Mouse (Mus musculus): Measurements from ENCODE around the gene Lipa. TPM values are rescaled to one million over a fixed set of nuclear protein-coding genes. Genes with fewer than 3 reads are reported as not detected.

Lipa gene
- polyA plus RNA-seq, 1 experiment from 2014 or later, result 26.7 TPM

- Histone ChIP-seq H3K36me3 (ENCODE audit: control insufficient read depth, insufficient read depth, low read length) (no peaks in the 10 kb centered on the region), H3K4me1 (ENCODE audit: control insufficient read depth, insufficient read depth, low read length) (no peaks in the 10 kb centered on the region), H3K9me3 (ENCODE audit: control insufficient read depth, low read length) (no peaks in the 10 kb centered on the region), H3K4me2 (replicated peaks; ENCODE audit: low read depth, low read length) (no peak overlapping the region), H3K9ac (ENCODE audit: low read depth, low read length) (no peak overlapping the region), H3K27me3 (ENCODE audit: control insufficient read depth, insufficient read depth, low read length) (no peaks in the 10 kb centered on the region), H3K4me3 (ENCODE audit: low read length) (no peak overlapping the region), H3K27ac (ENCODE audit: low read depth, low read length) (no peak overlapping the region)
- no peak for ATAC-seq (ENCODE audit: low FRiP score, low TSS enrichment)
- WGBS, result 88% methylated on average over 4 of the region's 4 CpGs
Measured at GRCm38 (mm10) chr19:34532061-34532751, 4.9 kb upstream of the Lipa start.

- no peaks in the 10 kb centered on the region for H3K4me1 ChIP-seq (ENCODE audit: control insufficient read depth, insufficient read depth, low read length)
- H3K9ac ChIP-seq (ENCODE audit: low read depth, low read length), result peak overlapping the region; percentile 59; the same call in 1 of the 2 replicates
- WGBS, result 36% methylated on average over 11 of the region's 11 CpGs
- peak overlapping the region; percentile 84 for H3K4me2 ChIP-seq (replicated peaks; ENCODE audit: low read depth, low read length)
- H3K27me3 ChIP-seq (ENCODE audit: control insufficient read depth, insufficient read depth, low read length), result no peaks in the 10 kb centered on the region
- ATAC-seq (ENCODE audit: low FRiP score, low TSS enrichment), result no peak; the same call in 1 of the 2 replicates
- H3K36me3 ChIP-seq (ENCODE audit: control insufficient read depth, insufficient read depth, low read length), result no peaks in the 10 kb centered on the region
- no peak overlapping the region for H3K27ac ChIP-seq (ENCODE audit: low read depth, low read length)
- H3K4me3 ChIP-seq (ENCODE audit: low read length), result peak overlapping the region; percentile 64
- no peaks in the 10 kb centered on the region for H3K9me3 ChIP-seq (ENCODE audit: control insufficient read depth, low read length)
Measured at GRCm38 (mm10) chr19:34526321-34526923, 852 bp downstream of the Lipa start.

- no peak overlapping the region for H3K4me3 ChIP-seq (ENCODE audit: low read length)
- H3K4me2 ChIP-seq (replicated peaks; ENCODE audit: low read depth, low read length), result no peak overlapping the region
- WGBS, result 70% methylated on average over 9 of the region's 9 CpGs
- H3K27ac ChIP-seq (ENCODE audit: low read depth, low read length), result no peak overlapping the region
- no peak for ATAC-seq (ENCODE audit: low FRiP score, low TSS enrichment)
- no peaks in the 10 kb centered on the region for H3K27me3 ChIP-seq (ENCODE audit: control insufficient read depth, insufficient read depth, low read length)
- H3K9ac ChIP-seq (ENCODE audit: low read depth, low read length), result no peak overlapping the region
- no peaks in the 10 kb centered on the region for H3K4me1 ChIP-seq (ENCODE audit: control insufficient read depth, insufficient read depth, low read length)
- H3K9me3 ChIP-seq (ENCODE audit: control insufficient read depth, low read length), result no peaks in the 10 kb centered on the region
- H3K36me3 ChIP-seq (ENCODE audit: control insufficient read depth, insufficient read depth, low read length), result no peaks in the 10 kb centered on the region
Measured at GRCm38 (mm10) chr19:34524646-34525045, 2.6 kb downstream of the Lipa start.

GRCm38 (mm10) chr19:34523106-34523725, 4.1 kb downstream of the Lipa start:
- Histone ChIP-seq H3K27ac (ENCODE audit: low read depth, low read length) (no peak overlapping the region), H3K4me3 (ENCODE audit: low read length) (no peak overlapping the region), H3K4me2 (replicated peaks; ENCODE audit: low read depth, low read length) (no peak overlapping the region), H3K27me3 (ENCODE audit: control insufficient read depth, insufficient read depth, low read length) (no peaks in the 10 kb centered on the region), H3K4me1 (ENCODE audit: control insufficient read depth, insufficient read depth, low read length) (no peaks in the 10 kb centered on the region), H3K9me3 (ENCODE audit: control insufficient read depth, low read length) (no peaks in the 10 kb centered on the region), H3K9ac (ENCODE audit: low read depth, low read length) (no peak overlapping the region), H3K36me3 (ENCODE audit: control insufficient read depth, insufficient read depth, low read length) (0 out of 2 replicates have a peak, but pooled peaks cover 3% of the 10 kb centered on the region)
- 90% methylated on average over 12 of the region's 12 CpGs for WGBS
- no peak for ATAC-seq (ENCODE audit: low FRiP score, low TSS enrichment)

GRCm38 (mm10) chr19:34521978-34522377, 5.3 kb downstream of the Lipa start:
- Histone ChIP-seq H3K9me3 (ENCODE audit: control insufficient read depth, low read length) (no peaks in the 10 kb centered on the region), H3K4me2 (replicated peaks; ENCODE audit: low read depth, low read length) (no peak overlapping the region), H3K9ac (ENCODE audit: low read depth, low read length) (no peak overlapping the region), H3K27ac (ENCODE audit: low read depth, low read length) (no peak overlapping the region), H3K4me3 (ENCODE audit: low read length) (no peak overlapping the region), H3K27me3 (ENCODE audit: control insufficient read depth, insufficient read depth, low read length) (no peaks in the 10 kb centered on the region), H3K4me1 (ENCODE audit: control insufficient read depth, insufficient read depth, low read length) (no peaks in the 10 kb centered on the region), H3K36me3 (ENCODE audit: control insufficient read depth, insufficient read depth, low read length) (0 out of 2 replicates have a peak, but pooled peaks cover 3% of the 10 kb centered on the region)
- 83% methylated on average over 1 of the region's 1 CpGs for WGBS
- no peak for ATAC-seq (ENCODE audit: low FRiP score, low TSS enrichment)

GRCm38 (mm10) chr19:34521361-34521760, 5.9 kb downstream of the Lipa start:
- 69% methylated on average over 2 of the region's 2 CpGs for WGBS
- Histone ChIP-seq H3K9ac (ENCODE audit: low read depth, low read length) (no peak overlapping the region), H3K4me3 (ENCODE audit: low read length) (no peak overlapping the region), H3K27me3 (ENCODE audit: control insufficient read depth, insufficient read depth, low read length) (no peaks in the 10 kb centered on the region), H3K4me1 (ENCODE audit: control insufficient read depth, insufficient read depth, low read length) (no peaks in the 10 kb centered on the region), H3K9me3 (ENCODE audit: control insufficient read depth, low read length) (no peaks in the 10 kb centered on the region), H3K4me2 (replicated peaks; ENCODE audit: low read depth, low read length) (no peak overlapping the region), H3K36me3 (ENCODE audit: control insufficient read depth, insufficient read depth, low read length) (0 out of 2 replicates have a peak, but pooled peaks cover 3% of the 10 kb centered on the region), H3K27ac (ENCODE audit: low read depth, low read length) (no peak overlapping the region)
- no peak for ATAC-seq (ENCODE audit: low FRiP score, low TSS enrichment)

- Histone ChIP-seq H3K9ac (ENCODE audit: low read depth, low read length) (no peak overlapping the region), H3K4me1 (ENCODE audit: control insufficient read depth, insufficient read depth, low read length) (no peaks in the 10 kb centered on the region), H3K36me3 (ENCODE audit: control insufficient read depth, insufficient read depth, low read length) (0 out of 2 replicates have a peak, but pooled peaks cover 3% of the 10 kb centered on the region), H3K4me2 (replicated peaks; ENCODE audit: low read depth, low read length) (no peak overlapping the region), H3K27me3 (ENCODE audit: control insufficient read depth, insufficient read depth, low read length) (no peaks in the 10 kb centered on the region), H3K27ac (ENCODE audit: low read depth, low read length) (no peak overlapping the region), H3K4me3 (ENCODE audit: low read length) (no peak overlapping the region), H3K9me3 (ENCODE audit: control insufficient read depth, low read length) (no peaks in the 10 kb centered on the region)
- WGBS, result 81% methylated on average over 4 of the region's 4 CpGs
- ATAC-seq (ENCODE audit: low FRiP score, low TSS enrichment), result no peak
Measured at GRCm38 (mm10) chr19:34520051-34520450, 7.2 kb downstream of the Lipa start.

GRCm38 (mm10) chr19:34519646-34520045, 7.6 kb downstream of the Lipa start:
- Histone ChIP-seq H3K27me3 (ENCODE audit: control insufficient read depth, insufficient read depth, low read length) (no peaks in the 10 kb centered on the region), H3K4me3 (ENCODE audit: low read length) (no peak overlapping the region), H3K9ac (ENCODE audit: low read depth, low read length) (no peak overlapping the region), H3K9me3 (ENCODE audit: control insufficient read depth, low read length) (no peaks in the 10 kb centered on the region), H3K4me2 (replicated peaks; ENCODE audit: low read depth, low read length) (no peak overlapping the region), H3K4me1 (ENCODE audit: control insufficient read depth, insufficient read depth, low read length) (no peaks in the 10 kb centered on the region), H3K27ac (ENCODE audit: low read depth, low read length) (no peak overlapping the region), H3K36me3 (ENCODE audit: control insufficient read depth, insufficient read depth, low read length) (0 out of 2 replicates have a peak, but pooled peaks cover 3% of the 10 kb centered on the region)
- WGBS, result 87% methylated on average over 3 of the region's 3 CpGs
- ATAC-seq (ENCODE audit: low FRiP score, low TSS enrichment), result no peak

GRCm38 (mm10) chr19:34518786-34519185, 8.5 kb downstream of the Lipa start:
- Histone ChIP-seq H3K27ac (ENCODE audit: low read depth, low read length) (no peak overlapping the region), H3K4me3 (ENCODE audit: low read length) (no peak overlapping the region), H3K27me3 (ENCODE audit: control insufficient read depth, insufficient read depth, low read length) (no peaks in the 10 kb centered on the region), H3K9ac (ENCODE audit: low read depth, low read length) (no peak overlapping the region), H3K4me2 (replicated peaks; ENCODE audit: low read depth, low read length) (no peak overlapping the region), H3K4me1 (ENCODE audit: control insufficient read depth, insufficient read depth, low read length) (no peaks in the 10 kb centered on the region), H3K9me3 (ENCODE audit: control insufficient read depth, low read length) (no peaks in the 10 kb centered on the region), H3K36me3 (ENCODE audit: control insufficient read depth, insufficient read depth, low read length) (0 out of 2 replicates have a peak, but pooled peaks cover 3% of the 10 kb centered on the region)
- no peak for ATAC-seq (ENCODE audit: low FRiP score, low TSS enrichment)
- 58% methylated on average over 3 of the region's 3 CpGs for WGBS
